Mouse (Mus musculus): ENCODE results near the gene Il12rb1.
A peak's percentile ranks its signal among the peaks of the same experiment; 100 is the strongest.
"Not testable (repeated sequence)": the region's sequence is repeated elsewhere in the genome, so short reads cannot be mapped to it uniquely, and the experiment has no call there.

The Il12rb1 gene

DNA sequence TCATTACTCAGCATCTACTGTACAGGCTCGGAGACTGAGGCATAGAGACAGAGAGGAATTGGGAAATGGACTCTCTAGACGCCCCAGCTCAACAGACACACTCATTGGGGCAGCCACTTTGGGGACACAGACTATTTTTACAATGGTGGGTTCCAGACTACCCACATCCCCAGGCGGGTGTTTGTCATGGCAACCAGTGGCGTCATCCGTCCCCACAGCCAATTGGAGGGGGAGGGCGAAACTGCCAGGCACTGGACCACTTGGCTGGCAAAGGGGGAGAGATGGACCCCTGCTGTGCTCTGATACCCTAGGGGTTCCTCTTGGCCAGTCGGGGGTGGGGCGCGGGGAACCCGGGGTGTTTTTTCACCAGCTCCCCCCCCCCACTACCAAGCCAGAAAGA, 7.6 kb upstream of the Il12rb1 start:
- DNase-seq (ENCODE audit: low read depth, low spot score): no peak

DNA sequence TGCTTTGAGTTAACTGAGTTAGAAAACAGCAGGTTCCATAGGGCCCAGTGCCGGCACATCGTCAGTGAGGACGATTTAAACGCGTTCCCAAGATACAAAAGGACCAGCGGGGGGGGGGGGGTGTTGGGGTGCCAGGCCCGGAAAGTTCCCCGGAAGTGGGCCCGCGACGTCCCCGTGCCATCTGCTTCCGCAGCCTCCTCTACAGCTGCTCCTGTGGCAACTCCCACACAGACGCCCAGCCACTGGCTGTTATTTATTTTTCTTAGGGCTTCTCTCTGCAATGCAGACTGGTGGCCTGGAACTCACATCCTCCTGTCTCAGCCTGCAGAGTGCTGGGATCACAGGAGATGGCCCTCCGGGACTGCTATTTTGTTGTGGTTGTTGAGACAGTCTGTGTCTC, 7.1 kb upstream of the Il12rb1 start:
- no peak for DNase-seq (ENCODE audit: low read depth, low spot score)

DNA sequence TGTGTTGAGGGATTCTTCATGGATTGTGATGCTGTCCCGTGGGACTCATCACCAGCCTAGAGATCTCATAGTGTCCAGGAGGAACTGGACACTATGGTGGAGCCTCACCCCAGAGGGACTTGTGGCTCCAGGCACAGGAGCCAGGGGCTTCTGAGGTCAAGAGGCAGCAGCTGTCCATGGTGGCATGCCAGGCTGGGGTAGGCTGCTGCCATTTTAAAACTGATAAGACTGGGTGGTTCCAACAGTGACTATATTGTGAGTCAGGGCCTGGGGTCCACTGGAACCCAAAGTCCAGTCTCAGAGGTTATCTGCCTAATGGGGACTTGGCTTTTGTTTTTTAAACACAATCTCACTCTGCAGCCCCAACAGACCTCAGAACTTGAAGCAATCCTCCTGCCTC, 6.4 kb upstream of the Il12rb1 start:
- no peak for DNase-seq (ENCODE audit: low read depth, low spot score)

DNA sequence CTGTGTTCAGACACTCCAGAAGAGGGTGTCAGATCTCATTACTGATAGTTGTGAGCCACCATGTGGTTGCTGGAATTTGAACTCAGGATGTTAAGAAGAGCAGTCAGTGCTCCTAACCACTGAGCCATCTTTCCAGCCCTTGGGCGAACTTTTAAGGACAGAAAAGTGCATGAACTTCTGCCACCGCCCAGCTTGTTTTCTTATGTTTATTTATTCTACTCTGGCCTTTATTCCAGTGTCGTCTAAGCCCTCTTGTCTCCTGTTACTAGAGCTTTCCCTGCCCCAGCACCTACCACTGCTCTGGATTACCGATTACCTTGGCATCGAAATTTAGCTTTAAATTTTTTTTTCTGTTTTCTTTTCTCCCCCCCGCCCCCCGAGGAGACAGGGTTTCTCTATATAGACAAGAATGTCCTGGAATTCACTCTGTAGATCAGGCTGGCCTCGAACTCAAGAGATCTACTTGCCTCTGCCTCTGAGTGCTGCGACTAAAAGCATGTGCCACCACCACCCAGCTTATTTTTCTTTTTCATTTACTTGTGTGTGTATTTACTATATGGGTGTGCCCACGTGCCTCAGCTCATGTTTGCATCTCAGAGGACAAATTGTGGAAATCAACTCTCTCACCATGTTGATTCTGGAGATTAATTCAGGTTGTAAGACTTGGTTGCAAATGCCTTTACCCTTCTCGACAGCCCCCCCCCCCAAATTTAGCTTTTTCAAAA, 5.3 kb upstream of the Il12rb1 start:
- no peak for DNase-seq (ENCODE audit: low read depth, low spot score)

DNA sequence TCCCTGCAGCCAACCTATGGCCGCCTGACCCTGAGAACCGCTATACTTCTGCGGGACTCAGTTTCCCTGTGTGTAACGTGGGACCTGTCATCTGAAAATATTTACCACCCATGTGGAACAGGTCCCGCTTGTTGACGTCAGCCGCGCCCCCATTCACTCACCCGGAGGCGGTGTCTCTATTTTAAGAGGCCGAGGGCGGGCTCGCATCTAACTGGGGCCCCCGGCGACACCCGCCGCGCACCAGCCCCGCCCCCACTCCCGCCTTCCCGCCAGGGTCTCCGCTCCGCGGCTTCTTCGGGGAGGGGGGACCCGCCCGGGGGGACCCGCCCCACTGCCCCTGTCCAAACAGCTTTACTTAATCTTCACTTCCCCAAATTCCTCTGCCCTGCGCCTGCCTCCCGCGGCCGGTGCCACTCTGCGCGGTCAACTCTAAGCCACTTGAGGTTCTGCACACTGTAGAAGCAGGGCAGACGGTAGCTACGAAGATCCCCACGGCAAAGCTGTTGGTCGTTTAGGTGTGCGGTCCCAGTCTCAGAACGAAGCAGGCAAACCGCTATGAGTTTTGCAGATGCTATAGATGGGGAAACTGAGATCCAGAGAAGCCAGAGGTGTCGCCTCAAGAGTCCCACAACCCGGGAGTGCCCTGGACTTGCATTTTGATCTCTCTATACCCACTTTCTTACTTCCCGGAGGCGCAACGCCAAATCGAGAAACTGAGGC, 4.3 kb upstream of the Il12rb1 start:
- no peak for DNase-seq (ENCODE audit: low read depth, low spot score)

DNA sequence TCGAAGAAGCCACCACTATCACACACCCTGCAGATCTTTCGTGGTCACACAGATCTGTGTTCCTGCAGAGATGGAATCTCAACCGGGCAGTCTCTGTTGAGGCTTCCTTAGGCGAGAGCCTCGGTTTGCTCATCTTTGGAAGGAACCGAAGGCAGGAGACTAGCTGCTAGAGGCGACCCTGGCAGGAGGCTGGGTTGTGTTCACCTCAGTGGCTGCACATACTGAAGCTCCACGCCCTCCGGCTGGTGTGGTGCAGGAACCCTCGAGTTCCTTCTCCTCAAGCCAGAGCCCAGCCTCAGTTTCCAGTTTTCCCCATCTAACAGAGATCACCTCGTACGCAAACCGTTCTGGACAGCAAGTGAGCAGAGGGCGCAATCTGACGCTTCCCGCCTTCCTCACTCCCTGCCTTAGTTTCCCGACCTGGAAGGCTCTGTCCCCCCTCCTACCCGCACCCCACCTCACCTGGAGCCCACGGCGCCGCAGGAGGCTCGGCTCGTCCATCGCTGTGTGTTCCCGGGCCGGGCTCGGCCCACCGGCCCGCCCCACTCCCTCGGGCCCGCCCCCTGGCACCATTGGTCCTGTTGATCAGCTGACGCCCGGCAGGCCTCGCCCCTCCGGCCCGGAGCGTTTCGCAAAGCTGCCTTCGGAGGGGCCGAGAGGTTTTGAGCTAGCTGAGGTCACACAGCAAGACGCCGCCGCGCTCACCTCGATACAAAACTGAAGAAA, 3.6 kb upstream of the Il12rb1 start, which contains the start of gene Mast3:
Gene Mast3 (minus strand): TSS at position 574 of the 726 bp plus-strand sequence.
- DNase-seq (ENCODE audit: low read depth, low spot score): peak; percentile 82

DNA sequence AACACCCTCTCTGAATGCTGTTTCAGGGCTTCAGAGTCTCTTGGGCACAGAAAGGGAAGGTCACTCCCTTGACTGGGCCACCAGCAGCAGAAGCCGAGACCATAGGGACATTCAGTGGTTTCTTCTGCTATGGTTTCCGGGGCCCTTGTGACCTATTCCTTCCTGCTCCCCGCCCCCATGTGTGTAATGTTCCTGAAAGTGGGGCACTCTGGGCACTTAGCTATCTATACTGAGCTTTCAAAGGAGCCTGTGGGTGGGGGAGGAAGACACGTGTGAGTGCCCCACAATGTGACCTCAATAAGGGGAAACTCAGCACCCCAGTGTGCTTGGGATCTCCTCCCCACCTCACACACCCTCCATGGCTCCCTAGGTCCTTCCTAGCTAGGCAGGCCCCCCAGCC, 1.7 kb upstream of the Il12rb1 start:
- DNase-seq (ENCODE audit: low read depth, low spot score): no peak

DNA sequence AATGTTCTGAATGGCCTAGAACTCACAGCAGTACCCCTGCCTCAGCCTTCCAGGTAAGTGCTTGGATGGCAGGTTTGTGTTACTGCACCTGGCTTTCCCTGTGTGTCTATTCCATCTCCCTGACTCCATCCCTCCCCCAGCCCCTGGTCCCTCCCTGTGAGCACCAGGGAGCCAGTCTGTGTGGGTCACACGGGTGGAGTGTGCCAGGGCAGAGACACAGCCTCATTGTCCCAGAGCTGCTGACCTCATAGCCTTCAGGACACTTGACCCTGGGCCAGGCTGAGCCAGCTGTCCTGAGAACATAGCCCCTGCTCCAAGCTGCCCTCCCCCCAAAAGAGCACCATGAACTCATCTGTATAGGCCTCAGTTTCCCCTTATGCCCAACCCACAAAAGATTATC, 945 bp upstream of the Il12rb1 start:
- no peak for DNase-seq (ENCODE audit: low read depth, low spot score)

DNA sequence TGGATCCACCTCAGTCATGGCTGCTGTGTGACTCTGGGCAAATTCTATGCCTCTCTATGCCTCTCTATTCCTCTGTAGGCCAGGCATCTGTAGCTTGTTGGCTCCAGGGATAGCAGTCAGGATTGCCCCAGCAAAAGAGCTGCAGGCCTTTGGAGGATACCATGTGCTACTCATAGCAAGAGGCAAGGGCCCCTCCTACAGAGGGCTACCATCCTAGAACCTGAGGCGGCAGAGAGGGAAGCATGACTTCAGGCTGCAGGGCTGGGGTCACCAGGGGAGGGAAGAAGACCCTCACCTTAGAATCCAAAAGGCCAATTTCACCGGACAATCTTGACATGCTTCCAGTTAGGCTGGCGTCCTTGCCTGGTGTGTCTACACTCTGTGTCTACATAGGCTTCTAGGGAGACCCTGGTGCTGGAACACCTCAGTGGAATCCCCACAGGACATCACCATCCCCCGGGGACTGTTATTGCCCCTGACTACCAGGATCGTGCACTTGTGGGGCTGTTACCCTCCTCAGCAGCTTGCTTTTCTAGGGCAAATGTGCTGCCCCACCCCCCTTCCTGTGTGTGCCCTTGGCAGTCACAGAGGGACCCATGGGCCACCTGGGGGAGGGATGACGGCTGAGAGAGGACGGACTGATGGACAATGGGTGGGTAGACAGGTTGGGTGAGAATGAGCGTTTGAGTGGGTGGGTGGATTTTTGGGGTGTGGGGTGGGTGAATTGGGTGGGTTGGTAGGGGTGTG, 879 bp downstream of the Il12rb1 start:
- DNase-seq (ENCODE audit: low read depth, low spot score): no peak

DNA sequence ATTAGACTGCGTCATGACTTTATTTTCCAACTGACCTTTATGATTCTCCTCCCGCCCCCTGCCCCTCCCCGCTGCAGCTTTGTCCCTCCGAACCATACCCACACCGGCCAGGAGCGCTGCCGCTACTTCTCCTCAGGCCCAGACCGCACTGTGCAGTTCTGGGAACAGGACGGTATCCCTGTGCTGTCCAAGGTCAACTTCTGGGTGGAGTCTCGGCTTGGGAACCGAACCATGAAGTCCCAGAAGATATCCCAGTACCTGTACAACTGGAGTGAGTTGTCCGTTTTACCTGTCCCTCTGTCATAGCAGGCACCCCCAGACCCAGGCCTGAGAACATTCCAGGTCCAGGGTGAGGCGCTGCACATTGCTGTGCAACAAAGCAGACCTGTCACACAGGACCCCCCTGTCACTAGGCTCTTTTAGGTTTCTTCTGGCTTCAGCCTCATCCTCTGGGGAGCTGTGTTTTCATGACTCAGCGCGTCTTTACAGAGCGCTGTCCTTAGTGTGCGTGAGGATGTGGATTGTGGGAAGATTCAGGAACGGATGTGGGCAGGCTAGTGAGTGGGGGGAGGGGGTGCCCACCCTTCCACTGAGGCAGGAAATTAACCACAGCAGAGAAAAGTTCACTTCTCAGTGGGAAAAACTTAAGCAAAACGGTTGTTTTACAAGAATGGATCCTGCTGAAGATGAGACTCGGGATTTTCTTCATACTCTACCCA, 2.9 kb downstream of the Il12rb1 start:
- no peak for DNase-seq (ENCODE audit: low read depth, low spot score)

DNA sequence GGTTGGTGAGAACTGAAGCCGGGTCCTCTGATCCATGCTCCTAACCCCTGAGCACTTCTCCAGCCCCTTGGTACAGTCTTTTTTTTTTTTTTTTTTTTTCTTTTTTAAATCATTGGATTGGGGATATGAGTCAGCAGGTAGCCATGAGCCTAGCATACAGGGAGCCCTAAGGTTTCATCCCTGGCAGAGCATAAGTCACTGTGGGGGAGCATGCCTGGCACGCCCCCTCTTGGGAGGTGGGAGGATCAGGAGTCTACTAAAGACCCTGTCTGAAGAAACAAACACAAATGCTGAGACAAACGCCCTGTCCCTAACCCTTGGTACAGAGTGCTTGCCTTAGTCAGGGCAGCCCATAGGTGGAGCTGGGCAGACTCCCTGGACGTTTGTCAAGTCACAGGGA, 3.8 kb downstream of the Il12rb1 start:
- DNase-seq (ENCODE audit: low read depth, low spot score): no peak

DNA sequence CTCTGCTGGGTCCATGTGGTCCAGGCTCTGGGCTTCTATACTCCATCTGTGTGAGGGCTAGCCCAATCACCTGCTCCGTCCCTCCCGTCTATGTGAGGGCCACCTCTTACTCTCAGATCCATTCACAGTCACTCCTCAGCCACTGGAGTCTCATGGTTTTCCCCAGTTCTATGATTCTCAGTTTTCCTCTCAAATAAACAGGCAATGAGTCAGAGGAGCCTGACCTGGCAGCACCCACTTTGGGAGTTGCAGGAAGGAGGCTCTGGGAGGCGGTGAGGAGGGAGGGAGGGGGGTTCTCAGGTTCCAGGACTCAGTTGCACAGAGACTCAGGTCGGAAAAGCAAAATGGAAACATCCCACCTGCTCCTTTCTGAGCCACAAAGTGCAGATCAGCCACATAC, 4.6 kb downstream of the Il12rb1 start:
- DNase-seq (ENCODE audit: low read depth, low spot score): no peak

DNA sequence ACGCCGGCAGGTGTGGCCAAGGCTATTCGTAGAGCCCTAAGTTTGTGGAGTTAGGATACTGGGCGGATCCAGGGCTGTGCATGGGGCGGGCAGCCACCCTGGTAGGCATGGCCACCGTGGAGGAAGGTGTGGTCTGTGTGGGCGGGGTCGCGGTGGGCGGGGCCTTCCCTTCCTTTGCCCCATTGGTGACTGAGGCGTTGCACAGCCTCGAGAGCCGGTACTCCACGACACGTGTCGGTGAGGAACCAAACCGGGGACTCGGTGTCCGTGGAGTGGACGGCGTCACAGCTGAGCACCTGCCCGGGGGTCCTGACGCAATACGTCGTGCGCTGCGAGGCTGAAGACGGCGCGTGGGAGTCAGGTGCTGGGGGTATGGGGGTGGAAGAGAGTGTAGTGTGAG, 8.4 kb downstream of the Il12rb1 start:
- DNase-seq (ENCODE audit: low read depth, low spot score): no peak

DNA sequence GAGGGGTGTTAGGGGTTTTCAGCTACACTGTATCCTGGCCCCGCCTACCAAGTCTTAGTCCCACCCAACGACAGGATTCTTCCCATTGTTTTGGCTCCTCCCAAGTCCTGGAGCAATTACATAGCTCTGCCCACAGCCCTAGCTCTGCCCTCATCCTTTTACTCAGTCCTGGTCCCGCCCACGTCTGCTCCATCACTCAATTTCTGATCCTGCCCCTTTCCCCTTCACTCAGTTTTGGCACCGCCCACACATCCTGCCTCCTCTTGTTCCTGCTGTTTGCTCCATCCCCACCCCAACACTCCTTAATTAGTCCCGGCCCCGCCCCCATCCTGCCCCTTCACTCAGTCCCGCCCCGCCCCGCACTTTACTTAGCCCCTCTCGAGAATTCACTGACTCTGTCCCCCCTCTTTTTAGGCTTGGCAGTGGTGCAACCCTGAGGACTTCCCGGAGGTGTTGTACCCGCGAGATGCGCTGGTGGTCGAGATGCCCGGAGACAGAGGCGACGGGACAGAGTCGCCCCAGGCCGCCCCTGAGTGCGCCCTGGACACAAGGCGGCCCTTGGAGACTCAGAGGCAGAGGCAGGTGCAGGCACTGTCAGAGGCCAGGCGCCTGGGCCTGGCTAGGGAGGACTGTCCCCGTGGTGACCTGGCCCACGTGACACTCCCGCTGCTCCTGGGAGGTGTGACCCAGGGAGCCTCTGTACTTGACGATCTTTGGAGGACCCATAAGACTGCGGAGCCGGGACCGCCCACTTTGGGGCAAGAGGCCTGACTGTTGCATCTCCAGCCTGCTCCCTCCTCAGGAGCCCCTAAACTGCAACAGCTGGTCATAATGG, 12.1 kb downstream of the Il12rb1 start:
- DNase-seq (ENCODE audit: low read depth, low spot score): peak; percentile 66

DNA sequence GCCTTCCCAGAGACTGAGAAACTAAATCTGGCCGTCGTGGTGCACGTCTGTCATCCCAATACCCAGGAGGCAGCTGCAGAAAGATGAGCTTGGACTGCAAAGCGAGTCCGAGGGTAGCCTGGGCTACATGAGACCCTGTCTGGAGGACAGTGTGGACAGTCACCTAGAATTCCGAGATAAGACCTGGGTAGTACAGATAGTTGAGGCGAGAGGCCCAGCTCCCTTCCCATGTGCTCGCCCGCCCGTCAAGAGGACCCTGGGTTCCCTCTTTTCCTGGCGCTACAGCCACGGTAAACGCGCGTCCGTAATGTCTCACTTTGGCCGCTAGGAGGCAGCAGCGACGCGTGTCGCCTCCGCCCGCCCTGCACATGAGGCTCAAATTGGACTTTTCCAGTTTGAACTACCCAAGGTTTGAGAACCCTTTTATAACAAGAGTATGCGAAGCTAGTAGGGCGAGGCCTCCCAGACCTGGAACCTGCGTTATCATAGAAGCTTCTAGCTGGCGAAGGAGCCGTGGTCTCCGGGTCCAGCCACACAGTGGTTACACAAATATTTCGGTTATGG, 13.2 kb downstream of the Il12rb1 start:
- peak; percentile 79 for DNase-seq (ENCODE audit: low read depth, low spot score)

DNA sequence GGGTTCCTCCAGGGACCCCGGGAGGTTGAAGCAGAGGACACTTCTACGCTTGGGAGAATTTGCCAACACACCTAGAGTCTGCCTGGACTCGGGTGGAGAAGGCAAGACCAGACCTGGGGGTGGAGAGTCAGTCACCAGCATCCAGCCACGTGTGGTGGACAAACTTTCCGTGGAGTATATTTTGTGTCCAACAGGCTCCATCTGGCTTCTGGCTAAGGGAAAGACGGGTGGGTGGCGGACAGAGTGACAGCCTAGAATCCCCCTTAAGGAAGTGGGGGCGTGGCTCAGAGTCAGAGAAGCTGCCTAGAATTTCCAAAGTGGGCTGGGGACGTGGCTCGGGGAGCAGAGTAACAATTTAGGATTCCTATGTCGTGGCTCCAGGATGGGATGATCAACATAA, 13.7 kb downstream of the Il12rb1 start:
- DNase-seq (ENCODE audit: low read depth, low spot score): no peak

DNA sequence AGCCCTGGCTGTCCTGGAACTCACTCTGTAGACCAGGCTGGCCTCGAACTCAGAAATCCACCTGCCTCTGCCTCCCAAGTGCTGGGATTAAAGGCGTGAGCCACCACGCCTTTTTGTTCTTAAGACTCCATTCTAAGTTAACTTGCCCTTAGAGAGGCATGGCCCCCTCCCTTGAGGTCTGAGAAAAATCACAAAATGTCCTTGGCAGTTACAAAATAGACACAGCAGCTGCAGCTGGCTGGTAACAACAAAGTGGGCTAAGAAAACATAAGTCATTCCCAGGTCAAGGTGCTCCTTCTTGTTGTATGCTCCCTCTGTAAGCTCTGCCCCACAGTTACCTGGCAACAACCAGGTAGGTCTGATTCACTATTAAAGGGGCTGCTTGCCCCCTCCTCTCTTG, 14.3 kb downstream of the Il12rb1 start:
- not testable (repeated sequence) for DNase-seq (ENCODE audit: low read depth, low spot score)

DNA sequence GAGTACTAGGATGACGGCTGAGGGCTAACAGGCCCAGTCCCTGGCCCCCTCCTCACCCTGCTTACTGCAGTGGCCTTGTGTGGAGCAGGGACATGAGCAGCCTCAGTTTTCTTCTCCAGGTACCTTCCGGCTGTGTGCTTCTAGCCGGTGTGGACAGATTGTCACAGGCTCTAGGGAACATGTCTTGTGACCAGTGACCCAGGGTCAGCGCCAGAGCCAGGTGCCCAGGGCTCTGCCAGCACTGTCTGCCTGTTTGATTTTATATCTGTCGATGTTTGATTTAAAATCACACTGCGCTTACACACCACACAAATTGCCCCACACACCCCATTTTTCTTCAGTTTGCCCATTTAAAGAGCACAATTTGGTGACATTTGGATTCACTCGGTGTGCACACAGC, 15.6 kb downstream of the Il12rb1 start:
- DNase-seq (ENCODE audit: low read depth, low spot score): no peak

DNA sequence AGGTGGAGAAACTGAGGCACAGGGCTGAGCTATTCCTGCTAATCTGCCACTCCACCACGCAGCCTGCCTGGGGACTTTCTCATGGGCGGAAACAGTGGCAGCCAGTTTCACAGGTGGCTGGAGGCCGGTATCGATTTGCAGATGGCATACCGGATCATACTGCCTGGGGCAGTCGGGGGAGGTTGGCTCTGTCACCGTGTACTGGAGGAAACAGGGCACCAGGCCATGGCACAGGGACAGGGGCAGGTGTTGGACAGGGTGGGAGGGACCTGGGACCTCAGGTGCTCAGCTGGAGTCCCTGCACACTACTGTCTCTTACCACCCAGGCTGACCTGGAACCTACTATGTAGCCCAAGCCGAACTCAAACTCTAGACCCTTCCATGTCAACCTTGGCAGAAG, 17.6 kb downstream of the Il12rb1 start:
- DNase-seq (ENCODE audit: low read depth, low spot score): no peak

DNA sequence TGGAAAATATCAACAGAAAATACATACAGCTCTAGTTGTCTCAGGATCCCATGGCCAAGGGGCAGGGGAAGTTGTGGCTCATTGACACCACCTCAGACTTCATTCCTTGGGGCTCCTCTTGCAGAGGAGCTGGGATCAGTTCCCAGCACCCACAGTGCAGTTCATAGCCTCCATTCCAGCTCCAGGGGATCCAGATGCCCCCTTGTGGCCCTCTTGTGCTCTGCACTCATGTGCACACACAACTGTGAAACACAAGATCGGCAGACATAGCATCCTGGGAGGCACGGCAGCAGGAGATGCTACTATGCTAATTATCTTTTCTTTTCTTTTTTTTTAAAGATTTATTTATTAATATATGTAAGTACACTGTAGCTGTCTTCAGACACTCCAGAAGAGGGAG, 18.8 kb downstream of the Il12rb1 start:
- DNase-seq (ENCODE audit: low read depth, low spot score): no peak
